9 mouse cellular contexts compared by ENCODE assay signal in genomic region chr9:111689680-111690483, GRCm38 (mm10). TPM values are rescaled to one million over a fixed set of nuclear protein-coding genes. Genes with fewer than 3 reads are reported as not detected.
DNase-seq lines count a peak whose midpoint lies in the region; ATAC-seq lines count a peak whose summit lies in the region.
"Had no signal": no experiment of that assay in that cellular context is flagged by ENCODE, and none has a peak within 500 bp of the region (broad histone marks: within the 10 kb centered on the region; RNA-seq: fewer than 3 reads in every experiment).

Stac (minus strand) TSS chr9:111690348.

- H3K4me1 ChIP-seq in heart, embryonic 12.5 days (replicated peaks): no peaks in the 10 kb centered on the region
- H3K4me1 ChIP-seq in embryonic facial prominence, embryonic 13.5 days: peaks cover 17% of the 10 kb centered on the region
- peaks cover 8% of the 10 kb centered on the region; the same call in 1 of the 2 replicates for H3K4me1 ChIP-seq in hindbrain, embryonic 16.5 days (ENCODE audit: control insufficient read depth, insufficient read depth, low read depth, low read length)
- peaks cover 9% of the 10 kb centered on the region; the same call in 1 of the 2 replicates for H3K4me1 ChIP-seq in midbrain, embryonic 15.5 days

- no peak within 1 kb of the TSS for H3K27ac ChIP-seq in heart, embryonic 12.5 days (ENCODE audit: poor library complexity, severe bottlenecking)
- no peak within 1 kb of the TSS for H3K27ac ChIP-seq in embryonic facial prominence, embryonic 13.5 days
- peak within 1 kb of the TSS; percentile 11 for H3K27ac ChIP-seq in hindbrain, embryonic 16.5 days (ENCODE audit: low read depth, low read length)
- no peak within 1 kb of the TSS for H3K27ac ChIP-seq in midbrain, embryonic 15.5 days

- peak; percentile 77; the same call in 1 of the 2 replicates for ATAC-seq in heart, embryonic 12.5 days (ENCODE audit: insufficient number of reproducible peaks, low FRiP score)
- peak; percentile 62; the same call in 1 of the 2 replicates for ATAC-seq in embryonic facial prominence, embryonic 13.5 days (ENCODE audit: insufficient number of reproducible peaks, insufficient read depth, low FRiP score, low TSS enrichment, low read depth)
- peak; percentile 74 for ATAC-seq in hindbrain, embryonic 16.5 days
- ATAC-seq in midbrain, embryonic 15.5 days (replicated peaks): peak; percentile 63
- no peak for ATAC-seq in CD4-positive, CD25-positive, alpha-beta regulatory T cell, adult 4 months

- peak within 1 kb of the TSS; percentile 69 for H3K9ac ChIP-seq in heart, embryonic 12.5 days
- H3K9ac ChIP-seq in embryonic facial prominence, embryonic 13.5 days: peak within 1 kb of the TSS; percentile 66
- H3K9ac ChIP-seq in hindbrain, embryonic 16.5 days (ENCODE audit: low read depth, low read length): peak within 1 kb of the TSS; percentile 78
- peak within 1 kb of the TSS; percentile 60 for H3K9ac ChIP-seq in midbrain, embryonic 15.5 days

- H3K36me3 ChIP-seq in heart, embryonic 12.5 days: no peaks in the 10 kb centered on the region
- H3K36me3 ChIP-seq in embryonic facial prominence, embryonic 13.5 days: no peaks in the 10 kb centered on the region
- H3K36me3 ChIP-seq in hindbrain, embryonic 16.5 days (ENCODE audit: control insufficient read depth, insufficient read depth, low read length): no peaks in the 10 kb centered on the region
- no peaks in the 10 kb centered on the region for H3K36me3 ChIP-seq in midbrain, embryonic 15.5 days (replicated peaks)
- H3K36me3 ChIP-seq: G1E had no signal

- peak within 1 kb of the TSS; percentile 96 for H3K4me2 ChIP-seq in heart, embryonic 12.5 days
- H3K4me2 ChIP-seq in embryonic facial prominence, embryonic 13.5 days: peak within 1 kb of the TSS; percentile 93
- peak within 1 kb of the TSS; percentile 93 for H3K4me2 ChIP-seq in hindbrain, embryonic 16.5 days (ENCODE audit: low read length)
- H3K4me2 ChIP-seq in midbrain, embryonic 15.5 days: peak within 1 kb of the TSS; percentile 97

- WGBS in heart, embryonic 12.5 days: 3% methylated on average over 58 of the region's 64 CpGs
- 4% methylated on average over 58 of the region's 64 CpGs for WGBS in embryonic facial prominence, embryonic 13.5 days
- WGBS in hindbrain, embryonic 16.5 days: 2% methylated on average over 63 of the region's 64 CpGs
- WGBS in midbrain, embryonic 15.5 days: 3% methylated on average over 61 of the region's 64 CpGs

- DNase-seq in heart, adult 18-20 months: no peak
- peak; percentile 78 for DNase-seq in Muller cell, postnatal 12 days (ENCODE audit: inconsistent ontology term)
- no peak for DNase-seq in layer of hippocampus, postnatal 25 days (ENCODE audit: extremely low spot score in 1 of 2, low spot score in 1 of 2)

- peak within 1 kb of the TSS; percentile 61 for H3K4me3 ChIP-seq in heart, embryonic 12.5 days
- H3K4me3 ChIP-seq in embryonic facial prominence, embryonic 13.5 days: peak within 1 kb of the TSS; percentile 56
- H3K4me3 ChIP-seq in hindbrain, embryonic 16.5 days (ENCODE audit: low read length): peak within 1 kb of the TSS; percentile 60
- peak within 1 kb of the TSS; percentile 57 for H3K4me3 ChIP-seq in midbrain, embryonic 15.5 days

- no peaks in the 10 kb centered on the region for H3K9me3 ChIP-seq in heart, embryonic 12.5 days (replicated peaks)
- H3K9me3 ChIP-seq in embryonic facial prominence, embryonic 13.5 days: no peaks in the 10 kb centered on the region
- no peaks in the 10 kb centered on the region for H3K9me3 ChIP-seq in hindbrain, embryonic 16.5 days (ENCODE audit: control insufficient read depth, low read length)
- H3K9me3 ChIP-seq in midbrain, embryonic 15.5 days: no peaks in the 10 kb centered on the region

- H3K27me3 ChIP-seq in heart, embryonic 12.5 days (replicated peaks): peaks cover 27% of the 10 kb centered on the region
- peaks cover 36% of the 10 kb centered on the region for H3K27me3 ChIP-seq in embryonic facial prominence, embryonic 13.5 days
- H3K27me3 ChIP-seq in hindbrain, embryonic 16.5 days (replicated peaks; ENCODE audit: control insufficient read depth, insufficient read depth, low read length): peaks cover 2% of the 10 kb centered on the region; the same call in 1 of the 2 replicates
- H3K27me3 ChIP-seq in midbrain, embryonic 15.5 days (replicated peaks): 0 out of 2 replicates have a peak, but pooled peaks cover 6% of the 10 kb centered on the region

RNA-seq across cellular contexts. Expression of gene Stac, which starts in this region (rescaled TPM):
- polyA plus RNA-seq in heart, embryonic 12.5 days (2016; fragmentation: Nextera tagmentation; extraction: Ambion mirVana): 0.72 and 0.92 TPM in 2 replicates
- under 1 TPM; 0.32 to 0.49 TPM for total RNA-seq in heart, adult 18-20 months (2021)
- 4.5 and 4.6 TPM in 2 replicates for polyA plus RNA-seq in embryonic facial prominence, embryonic 13.5 days (2015; fragmentation: Nextera tagmentation; extraction: Ambion mirVana)
- polyA plus RNA-seq in hindbrain, embryonic 16.5 days (2015; fragmentation: Nextera tagmentation; extraction: Ambion mirVana): 12.4 and 12.7 TPM in 2 replicates
- 5.1 and 5.8 TPM in 2 replicates for polyA plus RNA-seq in midbrain, embryonic 15.5 days (2015; fragmentation: Nextera tagmentation; extraction: Ambion mirVana)
- polyA plus RNA-seq in CD4-positive, CD25-positive, alpha-beta regulatory T cell, adult 4 months (2017; shearing (Covaris generic)): not detected
- total RNA-seq in layer of hippocampus, postnatal 25 days (2021): 1 to 10 TPM; 3.9 to 4.2 TPM
- polyA plus RNA-seq: G1E had no signal

Comparison
In these comparisons a context has a peak if more than half of its experiments do, and no peak if none do; other contexts are left out.
1. Peak in ATAC-seq, H3K4me3 ChIP-seq, H3K9ac ChIP-seq and H3K4me2 ChIP-seq in heart, embryonic 12.5 days; RNA of the gene not detected or under 1 TPM.